Mouse (Mus musculus) intestine, postnatal 0 days (tissue): ENCODE measurements around the gene Ppp1r9b. TPM values are rescaled to one million over a fixed set of nuclear protein-coding genes. Genes with fewer than 3 reads are reported as not detected.

ENCODE experiments used
- ATAC-seq: fragments of 200-750 bp; cut with Nextera tagmentation; 2 replicates; pipeline ENCODE4 v1.8.0; 2017; ENCODE audit warnings: mild to moderate bottlenecking, moderate TSS enrichment, moderate library complexity
- H3K27ac ChIP-seq: fragments of 300-500 bp; sonication (generic); 2 replicates; pipeline ENCODE4 v1.5.1; 2014; ENCODE audit warnings: mild to moderate bottlenecking, low read depth, low read length, moderate library complexity
- H3K27me3 ChIP-seq: fragments of 300-500 bp; sonication (generic); replicated peaks from 2 replicates; pipeline ENCODE4 v1.6.1; 2014; ENCODE audit warnings: low read length, mixed read lengths; ENCODE audit not compliant: control insufficient read depth, insufficient read depth
- H3K36me3 ChIP-seq: fragments of 300-500 bp; sonication (generic); 2 replicates; pipeline ENCODE4 v1.6.1; 2014; ENCODE audit warnings: mild to moderate bottlenecking, moderate library complexity; ENCODE audit not compliant: control insufficient read depth, insufficient read depth
- H3K4me1 ChIP-seq: fragments of 300-500 bp; sonication (generic); replicated peaks from 2 replicates; pipeline ENCODE4 v1.6.1; 2014; ENCODE audit warnings: antibody characterized with exemption, low read length, mixed read lengths; ENCODE audit not compliant: control insufficient read depth, insufficient read depth
- H3K4me2 ChIP-seq: fragments of 300-500 bp; sonication (generic); replicated peaks from 2 replicates; pipeline ENCODE4 v1.6.1; 2014; ENCODE audit warnings: low read depth, mild to moderate bottlenecking, moderate library complexity
- H3K4me3 ChIP-seq: fragments of 300-500 bp; sonication (generic); 2 replicates; pipeline ENCODE4 v1.5.1; 2014; ENCODE audit warnings: low read depth, low read length
- H3K9ac ChIP-seq: fragments of 300-500 bp; sonication (generic); 2 replicates; pipeline ENCODE4 v1.6.1; 2014; ENCODE audit warnings: mild to moderate bottlenecking, low read depth, low read length
- H3K9me3 ChIP-seq: fragments of 300-500 bp; sonication (generic); 2 replicates; pipeline ENCODE4 v1.6.1; 2016; ENCODE audit warnings: mixed run types; ENCODE audit not compliant: control insufficient read depth
- CTCF ChIP-seq: sonication (generic); IDR thresholded peaks from 2 replicates; pipeline ENCODE4 v1.5.1; 2016; ENCODE audit warnings: low read depth, mild to moderate bottlenecking, control low read depth, antibody characterized with exemption, moderate library complexity
- WGBS: fragments of 180-500 bp; shearing (Covaris S2); extraction: QIAGEN DNeasy Blood & Tissue Kit; methylation state at CpG from one replicate; pipeline ENCODE4 v1.1.7; 2014; 5-methylcytosine and 5-hydroxymethylcytosine counted together
- polyA plus RNA-seq: library from polyadenylated mRNA; unstranded; fragments of >200 nt; fragmentation: Nextera tagmentation; extraction: Ambion mirVana; gene quantifications from 2 replicates; pipeline ENCODE4 v1.2.1, GENCODE M21; 2015

Gene Ppp1r9b
- polyA plus RNA-seq, 1 experiment from 2014 or later, result 6.3 TPM

DNA sequence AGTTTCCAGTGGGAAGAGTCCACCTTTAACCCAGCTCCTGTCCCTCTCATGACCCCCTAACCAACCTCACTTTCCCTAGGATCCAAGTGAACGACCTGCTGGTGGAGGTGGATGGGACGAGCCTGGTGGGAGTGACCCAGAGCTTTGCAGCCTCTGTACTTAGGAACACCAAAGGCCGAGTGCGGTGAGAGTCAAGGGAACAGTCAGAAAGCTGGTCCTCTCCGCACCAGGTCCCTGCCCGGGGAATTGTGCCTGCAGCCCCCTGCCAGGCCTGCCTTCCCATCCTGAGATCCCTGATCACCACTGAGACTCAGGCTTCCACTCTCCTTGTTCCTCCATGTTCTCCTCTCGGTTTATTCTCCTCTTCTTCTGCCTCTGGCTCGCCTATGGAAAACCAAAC, 9.3 kb downstream of the Ppp1r9b start:
- Histone ChIP-seq H3K9me3 (no peaks in the 10 kb centered on the region), H3K27me3 (no peaks in the 10 kb centered on the region), H3K4me3 (no peak overlapping the region), H3K4me1 (peaks cover 15% of the 10 kb centered on the region; the same call in 1 of the 2 replicates), H3K4me2 (no peak overlapping the region), H3K9ac (no peak overlapping the region), H3K27ac (no peak overlapping the region), H3K36me3 (peaks cover 73% of the 10 kb centered on the region)
- no peak for ATAC-seq
- TF ChIP-seq CTCF, result no peak
- WGBS, result 80% methylated on average over 8 of the region's 8 CpGs

DNA sequence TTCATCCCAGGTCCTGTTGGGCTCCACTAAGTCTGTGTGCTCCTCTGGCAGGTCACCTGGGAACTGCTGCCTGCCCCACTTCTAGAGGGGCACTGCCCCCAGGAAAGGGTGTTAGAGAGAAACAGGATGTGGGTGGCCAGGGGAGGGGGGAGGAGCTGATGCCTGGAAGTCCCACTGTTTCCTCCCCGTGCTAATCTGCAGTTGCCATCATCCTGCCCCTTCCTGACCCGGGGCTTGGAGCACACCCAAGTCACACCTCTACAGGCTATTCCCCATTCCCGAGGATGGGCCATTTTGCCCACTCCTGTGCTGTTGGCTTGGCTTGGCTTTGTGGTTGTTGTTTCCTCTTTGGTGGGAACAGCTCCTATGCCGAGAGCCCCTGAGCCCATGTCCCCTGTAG, 9.7 kb downstream of the Ppp1r9b start:
- H3K4me1 ChIP-seq, result peaks cover 13% of the 10 kb centered on the region; the same call in 1 of the 2 replicates
- H3K27ac ChIP-seq, result no peak overlapping the region
- no peak overlapping the region for H3K4me2 ChIP-seq
- H3K36me3 ChIP-seq, result peaks cover 77% of the 10 kb centered on the region
- H3K27me3 ChIP-seq, result no peaks in the 10 kb centered on the region
- 34% methylated on average over 4 of the region's 4 CpGs for WGBS
- no peak for TF ChIP-seq CTCF
- H3K9me3 ChIP-seq, result no peaks in the 10 kb centered on the region
- no peak for ATAC-seq
- no peak overlapping the region for H3K4me3 ChIP-seq
- no peak overlapping the region for H3K9ac ChIP-seq

DNA sequence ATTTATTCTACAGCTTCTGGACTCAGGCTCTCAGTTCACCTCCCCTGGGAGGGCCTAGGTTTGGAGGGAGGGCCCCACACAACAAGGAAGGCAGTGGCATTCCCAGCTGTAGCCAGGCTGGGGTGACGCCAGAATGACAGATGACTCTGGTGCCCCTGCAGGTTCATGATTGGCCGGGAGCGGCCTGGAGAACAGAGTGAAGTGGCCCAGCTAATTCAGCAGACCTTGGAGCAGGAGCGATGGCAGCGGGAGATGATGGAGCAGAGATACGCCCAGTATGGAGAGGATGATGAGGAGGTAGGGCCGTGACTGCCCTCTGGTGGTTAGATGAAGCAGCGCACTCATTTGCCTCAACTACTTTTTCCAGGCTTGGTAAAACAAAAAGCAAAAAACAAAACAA, 10.2 kb downstream of the Ppp1r9b start:
- peaks cover 8% of the 10 kb centered on the region; the same call in 1 of the 2 replicates for H3K4me1 ChIP-seq
- peak; percentile 97 for TF ChIP-seq CTCF
- no peak overlapping the region for H3K4me2 ChIP-seq
- no peaks in the 10 kb centered on the region for H3K27me3 ChIP-seq
- 0 out of 2 replicates have a peak, but pooled peaks have one; percentile 4 for ATAC-seq
- H3K36me3 ChIP-seq, result peaks cover 78% of the 10 kb centered on the region
- 6% methylated on average over 8 of the region's 8 CpGs for WGBS
- no peak overlapping the region for H3K9ac ChIP-seq
- no peak overlapping the region for H3K27ac ChIP-seq
- H3K9me3 ChIP-seq, result no peaks in the 10 kb centered on the region
- no peak overlapping the region for H3K4me3 ChIP-seq

DNA sequence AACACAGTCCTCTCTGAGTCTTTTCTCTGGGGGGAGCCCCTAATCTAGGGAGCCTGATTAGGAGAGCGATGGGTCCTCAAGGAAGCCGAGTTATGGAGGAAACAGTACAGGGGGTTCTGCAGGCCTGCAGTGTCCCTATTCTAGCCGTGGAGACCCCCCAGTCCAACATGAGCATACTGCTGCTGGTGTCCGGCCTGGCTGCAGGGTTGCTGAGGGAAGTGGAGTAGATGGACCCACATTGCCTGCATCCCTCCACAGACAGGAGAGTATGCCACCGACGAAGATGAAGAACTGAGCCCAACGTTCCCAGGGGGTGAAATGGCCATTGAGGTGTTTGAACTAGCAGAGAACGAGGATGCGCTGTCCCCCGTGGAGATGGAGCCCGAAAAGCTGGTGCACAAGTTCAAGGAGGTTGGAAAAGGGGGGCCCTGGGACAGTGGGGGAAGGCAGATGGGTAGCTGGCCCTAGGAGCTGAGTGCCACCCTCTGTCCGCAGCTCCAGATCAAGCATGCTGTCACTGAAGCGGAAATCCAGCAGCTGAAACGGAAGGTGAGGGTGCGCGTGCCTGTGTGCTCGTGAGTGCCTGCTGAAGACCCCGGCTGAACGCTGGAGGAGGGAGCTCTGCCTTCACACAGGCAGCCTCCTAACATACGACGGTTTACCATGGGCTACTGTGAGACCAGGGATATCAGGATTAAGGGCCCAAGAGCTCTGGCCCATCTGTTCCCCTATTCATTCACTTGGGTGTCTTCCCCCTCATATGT, 10.9 kb downstream of the Ppp1r9b start:
- TF ChIP-seq CTCF, result no peak
- Histone ChIP-seq H3K4me1 (peaks cover 1% of the 10 kb centered on the region; the same call in 1 of the 2 replicates), H3K27ac (no peak overlapping the region), H3K4me3 (no peak overlapping the region), H3K27me3 (no peaks in the 10 kb centered on the region), H3K4me2 (no peak overlapping the region), H3K36me3 (peaks cover 71% of the 10 kb centered on the region), H3K9ac (no peak overlapping the region), H3K9me3 (no peaks in the 10 kb centered on the region)
- 88% methylated on average over 21 of the region's 21 CpGs for WGBS
- no peak for ATAC-seq

DNA sequence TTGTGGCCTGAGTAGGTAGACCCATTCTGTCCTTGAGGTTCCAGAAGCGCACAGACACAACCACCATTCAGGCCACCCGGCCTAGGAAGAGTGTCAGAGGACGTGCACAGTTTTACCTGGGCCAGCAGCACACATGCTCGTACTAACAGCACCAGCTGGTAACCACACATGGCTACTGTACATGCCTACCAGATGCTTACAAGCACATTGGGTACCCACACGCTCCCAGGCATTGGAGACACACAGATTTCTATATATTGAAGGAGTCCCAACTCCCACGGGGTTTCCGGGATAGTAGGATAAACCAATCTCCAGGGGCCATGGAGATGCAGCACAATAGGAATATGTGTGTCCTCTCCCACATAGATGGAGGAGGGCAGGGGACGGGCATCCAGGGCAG, 11.9 kb downstream of the Ppp1r9b start:
- H3K9me3 ChIP-seq, result no peaks in the 10 kb centered on the region

DNA sequence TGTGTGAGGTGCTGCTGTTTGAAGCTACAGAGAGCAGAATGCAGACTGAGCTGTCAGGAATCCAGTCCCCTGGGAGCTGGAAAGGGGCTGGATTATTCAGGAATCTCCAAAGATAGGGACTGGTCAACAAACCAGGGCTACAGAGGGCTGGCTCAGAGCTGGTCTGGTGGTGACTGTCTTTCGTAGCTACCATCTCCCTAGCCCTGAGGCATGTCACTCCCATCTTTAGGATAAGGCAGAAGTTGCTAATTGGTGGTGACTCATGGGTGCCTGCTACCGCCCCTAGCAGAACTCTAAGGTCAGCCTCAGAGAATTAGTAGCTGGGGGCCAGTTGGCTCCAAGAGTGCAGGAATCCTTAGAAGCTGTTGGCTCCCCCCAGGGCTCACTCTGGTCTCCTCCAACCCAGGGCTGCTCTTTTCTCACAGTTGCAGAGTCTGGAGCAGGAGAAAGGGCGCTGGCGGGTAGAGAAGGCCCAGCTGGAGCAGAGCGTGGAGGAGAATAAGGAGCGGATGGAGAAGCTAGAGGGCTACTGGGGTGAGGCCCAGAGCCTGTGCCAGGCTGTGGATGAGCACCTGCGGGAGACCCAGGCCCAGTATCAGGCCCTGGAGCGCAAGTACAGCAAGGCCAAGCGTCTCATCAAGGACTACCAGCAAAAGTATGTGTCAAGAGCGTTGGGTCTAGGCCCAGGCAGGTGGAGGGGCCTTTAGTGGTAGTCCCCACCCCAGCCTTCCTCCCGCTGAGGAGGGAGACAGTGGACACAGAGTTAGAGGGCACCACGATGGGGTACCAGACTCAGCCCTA, 13.5 kb downstream of the Ppp1r9b start:
- Histone ChIP-seq H3K36me3 (peaks cover 55% of the 10 kb centered on the region), H3K4me3 (no peak overlapping the region), H3K4me1 (peaks cover 8% of the 10 kb centered on the region), H3K27me3 (no peaks in the 10 kb centered on the region), H3K9me3 (no peaks in the 10 kb centered on the region), H3K9ac (no peak overlapping the region), H3K27ac (peak overlapping the region; percentile 15; the same call in 1 of the 2 replicates), H3K4me2 (no peak overlapping the region)
- no peak for TF ChIP-seq CTCF
- WGBS, result 77% methylated on average over 12 of the region's 12 CpGs
- no peak for ATAC-seq

More for the DNA sequence above, 11.9 kb downstream of the Ppp1r9b start:
- no peak overlapping the region for H3K27ac ChIP-seq
- peaks cover 65% of the 10 kb centered on the region for H3K36me3 ChIP-seq
- no peak overlapping the region for H3K9ac ChIP-seq
- no peak for ATAC-seq
- H3K4me3 ChIP-seq, result no peak overlapping the region
- no peaks in the 10 kb centered on the region for H3K27me3 ChIP-seq
- 95% methylated on average over 8 of the region's 8 CpGs for WGBS
- peaks cover 5% of the 10 kb centered on the region for H3K4me1 ChIP-seq
- TF ChIP-seq CTCF, result no peak
- H3K4me2 ChIP-seq, result no peak overlapping the region
